Mouse (Mus musculus) ES-E14 (cell line): ENCODE data around the gene Olfr99. TPM values are rescaled to one million over a fixed set of nuclear protein-coding genes. Genes with fewer than 3 reads are reported as not detected.
"Not testable (repeated sequence)": the region's sequence is repeated elsewhere in the genome, so short reads cannot be mapped to it uniquely, and the experiment has no call there.

ENCODE experiments used
- DNase-seq: peaks from one replicate; pipeline ENCODE4 v3.0.0-alpha.2; 2013; ENCODE audit warnings: low read depth, low spot score
- H3K27ac ChIP-seq: 2 replicates; pipeline ENCODE4 v1.5.1; 2012; ENCODE audit warnings: low read depth, mild to moderate bottlenecking, low read length, moderate library complexity, mixed read lengths; ENCODE audit not compliant: poor library complexity, insufficient read depth, severe bottlenecking
- H3K36me3 ChIP-seq: 2 replicates; pipeline ENCODE4 v1.6.1; 2012; ENCODE audit warnings: mild to moderate bottlenecking, low read length, moderate library complexity, mixed read lengths; ENCODE audit not compliant: control insufficient read depth, poor library complexity, insufficient read depth, severe bottlenecking
- H3K4me1 ChIP-seq, 2 experiments: fragments of 150-350 bp in 1 of 2; sonication (generic) in 1 of 2; 2 replicates each; pipeline ENCODE4 v1.6.1; 2012; ENCODE audit warnings: low read length in 2 of 2, mild to moderate bottlenecking in 1 of 2, mixed read lengths in 1 of 2; ENCODE audit not compliant: control insufficient read depth in 2 of 2, insufficient read depth in 2 of 2, poor library complexity in 1 of 2
- H3K4me3 ChIP-seq, 2 experiments: fragments of 150-350 bp in 1 of 2; sonication (generic) in 1 of 2; 2 replicates each; pipeline ENCODE4 v1.5.1; 2012; ENCODE audit warnings: low read length in 2 of 2, low read depth in 1 of 2, mild to moderate bottlenecking in 1 of 2, mixed read lengths in 1 of 2; ENCODE audit not compliant: insufficient read depth in 1 of 2, poor library complexity in 1 of 2, severe bottlenecking in 1 of 2
- H3K9ac ChIP-seq: 2 replicates; pipeline ENCODE4 v1.6.1; 2012; ENCODE audit warnings: low read depth, mild to moderate bottlenecking, low read length, mixed read lengths; ENCODE audit not compliant: poor library complexity, insufficient read depth, severe bottlenecking
- H3K9me3 ChIP-seq: fragments of 150-350 bp; sonication (generic); 2 replicates; pipeline ENCODE4 v1.6.1; 2012; ENCODE audit warnings: low read depth, mild to moderate bottlenecking, low read length; ENCODE audit not compliant: control insufficient read depth, insufficient read depth
- CHD2 ChIP-seq: IDR thresholded peaks from 2 replicates; pipeline ENCODE4 v1.6.1; 2014; ENCODE audit warnings: mild to moderate bottlenecking, low read depth, low read length, inconsistent platforms
- HCFC1 ChIP-seq: IDR thresholded peaks from 2 replicates; pipeline ENCODE4 v1.6.1; 2012; ENCODE audit warnings: low read length, inconsistent platforms, borderline replicate concordance; ENCODE audit not compliant: insufficient read depth
- MAFK ChIP-seq: IDR thresholded peaks from 2 replicates; pipeline ENCODE4 v1.6.1; 2014; ENCODE audit warnings: mild to moderate bottlenecking, low read depth, low read length, inconsistent platforms; ENCODE audit not compliant: insufficient read depth
- ZC3H11A ChIP-seq: IDR thresholded peaks from 2 replicates; pipeline ENCODE4 v1.6.1; 2012; ENCODE audit warnings: low read depth, mild to moderate bottlenecking, inconsistent platforms, low read length, borderline replicate concordance
- ZNF384 ChIP-seq: IDR thresholded peaks from 2 replicates; pipeline ENCODE4 v1.6.1; 2012; ENCODE audit warnings: low read depth, low read length, inconsistent platforms
- in situ Hi-C, 2 experiments: fragments of 600-800 bp; cut with MboI; formaldehyde crosslinking; loops; one replicate each; pipeline ENCODE4 v1.15.1; 2025; ENCODE audit warnings: low sequenced_read_pairs in 2 of 2, inconsistent platforms in 1 of 2; ENCODE audit not compliant: unreplicated experiment in 2 of 2
- total RNA-seq: library from RNA; depleted of rRNA; stranded (reverse); fragments of 300-350 nt; gene quantifications from 2 replicates; pipeline ENCODE4 v1.2.3, GENCODE M21; 2012; rRNA removed

Olfr99 gene
- total RNA-seq, 1 experiment = not detected

DNA sequence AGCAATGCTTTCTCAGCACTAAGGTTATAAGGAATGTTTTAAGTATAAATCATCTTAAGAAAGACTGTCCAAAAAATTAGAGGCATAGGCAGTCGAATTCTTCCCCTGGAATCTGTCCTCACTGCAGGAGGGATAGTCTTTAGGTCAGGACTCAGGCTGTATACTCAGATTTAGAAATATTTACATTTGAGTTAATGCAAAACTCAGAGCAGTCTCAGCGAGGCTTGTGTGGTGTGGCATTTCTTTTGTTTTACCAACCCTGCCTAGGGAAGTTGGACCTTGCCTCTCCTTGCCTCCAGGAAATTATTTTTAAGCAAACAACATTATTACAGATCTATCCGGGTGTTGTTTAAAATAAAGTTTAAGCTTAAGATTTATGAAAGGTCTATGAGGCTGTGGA lies 41.1 kb downstream of the Olfr99 start:
- H3K4me3 ChIP-seq = no peak overlapping the region
- peaks cover 1% of the 10 kb centered on the region; the same call in 1 of the 2 replicates for H3K9me3 ChIP-seq
- peaks cover 2 to 5% of the 10 kb centered on the region in 2 experiments; a peak in 1 of 4 replicates for H3K4me1 ChIP-seq
- no peak overlapping the region for H3K9ac ChIP-seq
- in situ Hi-C loops = no loop called here
- TF ChIP-seq ZNF384 (no peak), ZC3H11A (no peak), CHD2 (no peak), MAFK (no peak), HCFC1 (no peak)
- H3K27ac ChIP-seq = no peak overlapping the region
- no peak for DNase-seq
- no peaks in the 10 kb centered on the region for H3K36me3 ChIP-seq

DNA sequence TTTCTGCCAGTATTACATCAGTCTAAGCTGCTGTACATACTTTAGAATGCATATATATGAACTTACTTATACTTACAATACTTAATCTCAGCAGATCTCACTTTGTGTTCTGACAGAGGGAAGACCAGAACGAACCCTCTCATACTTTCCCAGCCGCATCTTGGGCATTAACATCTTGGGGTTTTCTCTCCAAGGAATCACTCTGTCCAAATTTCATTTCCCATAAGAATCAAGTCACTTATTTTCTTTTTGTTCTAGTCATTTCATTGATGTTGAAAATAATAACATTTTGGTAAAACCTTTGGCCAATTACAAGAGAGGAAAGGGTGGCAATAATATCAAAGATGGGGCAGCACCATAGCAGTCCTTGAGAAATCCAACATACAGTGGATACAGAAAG lies 46.0 kb downstream of the Olfr99 start, which contains the start of gene Olfr97:
Gene Olfr97, minus strand, starts transcription at position 101 of the 400 bp plus-strand sequence.
- H3K27ac ChIP-seq, DNase-seq, H3K36me3 ChIP-seq, H3K4me1 ChIP-seq, in situ Hi-C loops, H3K9me3 ChIP-seq, H3K9ac ChIP-seq, H3K4me3 ChIP-seq: not testable (repeated sequence)

Other genes with a start within 250 kb of the Olfr99 start
- gene Gabbr1, start 237.5 kb downstream of the Olfr99 start, total RNA-seq = 60.9 and 106 TPM in 2 replicates
- 0.11 and 0.22 TPM in 2 replicates for gene Olfr90, start 195.0 kb downstream of the Olfr99 start, total RNA-seq
- gene Olfr91, start 185.2 kb downstream of the Olfr99 start, total RNA-seq = 0.11 and 0.13 TPM in 2 replicates
- not detected in 2 replicates for gene Olfr92, start 163.4 kb downstream of the Olfr99 start, total RNA-seq
- not detected in 2 replicates for gene Olfr93, start 122.0 kb downstream of the Olfr99 start, total RNA-seq
- gene Ubd, start 89.6 kb downstream of the Olfr99 start, total RNA-seq = not detected in 2 replicates
- not detected in 2 replicates for gene Olfr94, start 82.5 kb downstream of the Olfr99 start, total RNA-seq
- not detected in 2 replicates for gene Olfr95, start 70.3 kb downstream of the Olfr99 start, total RNA-seq
- not detected in 2 replicates for gene Olfr96, start 63.3 kb downstream of the Olfr99 start, total RNA-seq
- gene Olfr97, start 46.1 kb downstream of the Olfr99 start, total RNA-seq = not detected in 2 replicates
- not detected in 2 replicates for gene Olfr98, start 19.7 kb downstream of the Olfr99 start, total RNA-seq
- 3.5 and 6.8 TPM in 2 replicates for gene H2-M3, start 13.2 kb downstream of the Olfr99 start, total RNA-seq
- gene Olfr101, start 20.9 kb upstream of the Olfr99 start, total RNA-seq = not detected in 2 replicates
- not detected in 2 replicates for gene Olfr102, start 33.6 kb upstream of the Olfr99 start, total RNA-seq
- not detected in 2 replicates for gene Olfr103, start 56.2 kb upstream of the Olfr99 start, total RNA-seq
- not detected in 2 replicates for gene Olfr104-ps, start 76.1 kb upstream of the Olfr99 start, total RNA-seq
- not detected in 2 replicates for gene Olfr105-ps, start 95.6 kb upstream of the Olfr99 start, total RNA-seq
- not detected in 2 replicates for gene Olfr106-ps, start 106.9 kb upstream of the Olfr99 start, total RNA-seq
- not detected in 2 replicates for gene Olfr107, start 115.8 kb upstream of the Olfr99 start, total RNA-seq
- not detected in 2 replicates for gene Olfr108, start 162.0 kb upstream of the Olfr99 start, total RNA-seq
- not detected in 2 replicates for gene Olfr109, start 175.5 kb upstream of the Olfr99 start, total RNA-seq
- 0.21 and 0.27 TPM in 2 replicates for gene H2-M2, start 200.1 kb upstream of the Olfr99 start, total RNA-seq
- gene Olfr110, start 209.0 kb upstream of the Olfr99 start, total RNA-seq = not detected in 2 replicates
- not detected in 2 replicates for gene Olfr111, start 224.6 kb upstream of the Olfr99 start, total RNA-seq